Mouse (Mus musculus): ENCODE data around the gene Fndc3b. TPM values are rescaled to one million over a fixed set of nuclear protein-coding genes. Genes with fewer than 3 reads are reported as not detected.
A peak's percentile ranks its signal among the peaks of the same experiment; 100 is the strongest.

The Fndc3b gene
- total RNA-seq, 2 experiments from 2014 or later: 128 to 148 TPM

- no peak for DNase-seq (ENCODE audit: low spot score in 2 of 2)
Observed at GRCm38 (mm10) chr3:27561921-27562320, 149.2 kb downstream of the Fndc3b start.

GRCm38 (mm10) chr3:27559316-27559715, 151.8 kb downstream of the Fndc3b start:
- no peak for DNase-seq (ENCODE audit: low spot score in 2 of 2)

GRCm38 (mm10) chr3:27557100-27558004, 153.8 kb downstream of the Fndc3b start:
- no peak for DNase-seq (ENCODE audit: low spot score in 2 of 2)

- no peak for DNase-seq (ENCODE audit: low spot score in 2 of 2)
Observed at GRCm38 (mm10) chr3:27555401-27555940, 155.6 kb downstream of the Fndc3b start.

- DNase-seq (ENCODE audit: low spot score in 2 of 2): no peak
Observed at GRCm38 (mm10) chr3:27554325-27554724, 156.8 kb downstream of the Fndc3b start.

- DNase-seq (ENCODE audit: low spot score in 2 of 2): no peak
Observed at GRCm38 (mm10) chr3:27553781-27554180, 157.3 kb downstream of the Fndc3b start.

- DNase-seq (ENCODE audit: low spot score in 2 of 2): no peak
Observed at GRCm38 (mm10) chr3:27551005-27551404, 160.1 kb downstream of the Fndc3b start.

- no peak for DNase-seq (ENCODE audit: low spot score in 2 of 2)
Observed at GRCm38 (mm10) chr3:27550409-27550808, 160.7 kb downstream of the Fndc3b start.

GRCm38 (mm10) chr3:27545651-27546050, 165.5 kb downstream of the Fndc3b start:
- no peak for DNase-seq (ENCODE audit: low spot score in 2 of 2)

GRCm38 (mm10) chr3:27544061-27544460, 167.0 kb downstream of the Fndc3b start:
- no peak for DNase-seq (ENCODE audit: low spot score in 2 of 2)

GRCm38 (mm10) chr3:27541841-27542240, 169.3 kb downstream of the Fndc3b start:
- DNase-seq (ENCODE audit: low spot score in 2 of 2): no peak

GRCm38 (mm10) chr3:27541181-27541580, 169.9 kb downstream of the Fndc3b start:
- no peak for DNase-seq (ENCODE audit: low spot score in 2 of 2)

- no peak for DNase-seq (ENCODE audit: low spot score in 2 of 2)
Observed at GRCm38 (mm10) chr3:27534208-27534607, 176.9 kb downstream of the Fndc3b start.

GRCm38 (mm10) chr3:27533721-27534120, 177.4 kb downstream of the Fndc3b start:
- no peak for DNase-seq (ENCODE audit: low spot score in 2 of 2)

GRCm38 (mm10) chr3:27531993-27532392, 179.1 kb downstream of the Fndc3b start:
- DNase-seq (ENCODE audit: low spot score in 2 of 2): no peak

- peak in 1 of 2 experiments; percentile 29 for DNase-seq (ENCODE audit: low spot score in 2 of 2)
Observed at GRCm38 (mm10) chr3:27530370-27530769, 180.7 kb downstream of the Fndc3b start.

- peak in 1 of 2 experiments; percentile 17 for DNase-seq (ENCODE audit: low spot score in 2 of 2)
Observed at GRCm38 (mm10) chr3:27529221-27530051, 181.7 kb downstream of the Fndc3b start.

- no peak for DNase-seq (ENCODE audit: low spot score in 2 of 2)
Observed at GRCm38 (mm10) chr3:27526991-27527390, 184.1 kb downstream of the Fndc3b start.

- no peak for DNase-seq (ENCODE audit: low spot score in 2 of 2)
Observed at GRCm38 (mm10) chr3:27523176-27523936, 187.8 kb downstream of the Fndc3b start.

GRCm38 (mm10) chr3:27520391-27520790, 190.7 kb downstream of the Fndc3b start:
- no peak for DNase-seq (ENCODE audit: low spot score in 2 of 2)

GRCm38 (mm10) chr3:27519481-27519880, 191.6 kb downstream of the Fndc3b start:
- DNase-seq (ENCODE audit: low spot score in 2 of 2): no peak

All from adrenal gland, adult 18-20 months (tissue).